Mouse (Mus musculus): ENCODE measurements around the gene Ubr3.

DNA sequence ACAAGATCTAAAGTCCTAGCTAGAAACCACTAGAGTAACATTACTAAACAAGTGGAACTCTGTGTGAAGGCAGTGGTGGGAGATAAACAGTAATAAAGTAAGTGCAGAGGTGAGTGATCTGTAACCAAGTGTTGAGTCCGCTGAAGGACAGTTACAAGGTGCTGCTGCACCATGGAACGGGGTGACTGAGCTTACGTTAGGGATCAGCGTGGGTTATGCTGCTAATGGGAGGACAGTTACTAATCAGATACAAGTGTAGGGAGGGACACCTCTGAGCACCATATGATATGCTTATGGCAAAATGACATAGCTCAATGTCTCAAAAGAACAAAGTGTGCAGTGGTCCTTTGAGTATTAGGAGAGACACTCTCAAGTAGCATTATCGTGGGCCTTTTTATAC is 39.3 kb downstream of the Ubr3 start:
- TF ChIP-seq HCFC1 (IDR thresholded peaks at IDR 0.05; ENCODE audit: borderline replicate concordance, insufficient read depth, low read length), result no peak
- no peak for TF ChIP-seq CHD2 (IDR thresholded peaks at IDR 0.05; ENCODE audit: low read depth, low read length)
- TF ChIP-seq MAFK (IDR thresholded peaks at IDR 0.05; ENCODE audit: insufficient read depth, low read depth, low read length), result no peak
- no peak for TF ChIP-seq ZC3H11A (IDR thresholded peaks at IDR 0.05; ENCODE audit: borderline replicate concordance, low read depth, low read length)
- no peak for TF ChIP-seq ZNF384 (IDR thresholded peaks at IDR 0.05; ENCODE audit: low read depth, low read length)
